Mouse (Mus musculus): ENCODE measurements around the gene Synpo2l. TPM values are rescaled to one million over a fixed set of nuclear protein-coding genes. Genes with fewer than 3 reads are reported as not detected.
A peak's percentile ranks its signal among the peaks of the same experiment; 100 is the strongest.
"Not testable (repeated sequence)": the region's sequence is repeated elsewhere in the genome, so short reads cannot be mapped to it uniquely, and the experiment has no call there.

Gene Synpo2l
- polyA plus RNA-seq (2012): not detected in 2 replicates

- H3K27me3 ChIP-seq (ENCODE audit: control insufficient read depth): peaks cover 67% of the 10 kb centered on the region
- peaks cover 10% of the 10 kb centered on the region for H3K4me1 ChIP-seq (ENCODE audit: control insufficient read depth)
- peaks cover 2% of the 10 kb centered on the region for H3K9me3 ChIP-seq (ENCODE audit: control insufficient read depth, low read length)
- TF ChIP-seq TAL1 (IDR thresholded peaks at IDR 0.05; ENCODE audit: low read length) (no peak), GATA1 (IDR thresholded peaks at IDR 0.05; ENCODE audit: low read length) (no peak)
- no peak within 1 kb of the TSS for H3K4me3 ChIP-seq (replicated peaks)
- no peaks in the 10 kb centered on the region for H3K36me3 ChIP-seq (ENCODE audit: control insufficient read depth)
These were observed at the start of gene Synpo2l for GRCm38 (mm10) chr14:20668154-20668810. Synpo2l (minus strand) TSS chr14:20668354.

GRCm38 (mm10) chr14:20713832-20714231, 45.7 kb upstream of the Synpo2l start:
- no peaks in the 10 kb centered on the region for H3K27me3 ChIP-seq (ENCODE audit: control insufficient read depth)
- no peak for TF ChIP-seq TAL1 (IDR thresholded peaks at IDR 0.05; ENCODE audit: low read length)
- no peak for TF ChIP-seq GATA1 (IDR thresholded peaks at IDR 0.05; ENCODE audit: low read length)
- peaks cover 89% of the 10 kb centered on the region for H3K36me3 ChIP-seq (ENCODE audit: control insufficient read depth)

DNA sequence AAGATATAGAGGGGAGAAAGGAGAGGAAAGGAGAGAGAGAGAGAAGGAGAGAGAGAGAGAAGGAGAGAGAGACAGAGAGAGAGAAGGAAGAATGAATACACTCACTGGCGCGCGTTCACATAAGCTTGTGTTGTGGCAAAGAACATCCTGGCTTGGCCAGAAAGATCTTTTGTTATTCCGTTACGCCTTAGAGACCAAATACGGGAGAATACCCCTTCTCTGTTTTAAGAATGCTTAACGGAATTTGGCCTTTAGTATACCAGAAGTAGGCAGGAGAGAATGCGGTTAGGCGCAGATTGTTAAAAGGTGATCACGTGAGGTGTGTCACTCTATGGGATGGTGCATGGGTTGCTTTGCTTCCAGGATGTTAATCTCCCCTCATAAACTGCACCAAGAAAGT, 40.1 kb upstream of the Synpo2l start:
- no peaks in the 10 kb centered on the region for H3K27me3 ChIP-seq (ENCODE audit: control insufficient read depth)
- H3K4me3 ChIP-seq (replicated peaks): peak overlapping the region; percentile 94
- no peaks in the 10 kb centered on the region for H3K9me3 ChIP-seq (ENCODE audit: control insufficient read depth, low read length)
- peaks cover 66% of the 10 kb centered on the region for H3K4me1 ChIP-seq (ENCODE audit: control insufficient read depth)
- TF ChIP-seq TAL1 (IDR thresholded peaks at IDR 0.05; ENCODE audit: low read length) (no peak), GATA1 (IDR thresholded peaks at IDR 0.05; ENCODE audit: low read length) (no peak)
- peaks cover 50% of the 10 kb centered on the region for H3K36me3 ChIP-seq (ENCODE audit: control insufficient read depth)

More at GRCm38 (mm10) chr14:20713832-20714231, 45.7 kb upstream of the Synpo2l start:
- H3K4me1 ChIP-seq (ENCODE audit: control insufficient read depth): peaks cover 50% of the 10 kb centered on the region
- H3K9me3 ChIP-seq (ENCODE audit: control insufficient read depth, low read length): no peaks in the 10 kb centered on the region
- no peak overlapping the region for H3K4me3 ChIP-seq (replicated peaks)

DNA sequence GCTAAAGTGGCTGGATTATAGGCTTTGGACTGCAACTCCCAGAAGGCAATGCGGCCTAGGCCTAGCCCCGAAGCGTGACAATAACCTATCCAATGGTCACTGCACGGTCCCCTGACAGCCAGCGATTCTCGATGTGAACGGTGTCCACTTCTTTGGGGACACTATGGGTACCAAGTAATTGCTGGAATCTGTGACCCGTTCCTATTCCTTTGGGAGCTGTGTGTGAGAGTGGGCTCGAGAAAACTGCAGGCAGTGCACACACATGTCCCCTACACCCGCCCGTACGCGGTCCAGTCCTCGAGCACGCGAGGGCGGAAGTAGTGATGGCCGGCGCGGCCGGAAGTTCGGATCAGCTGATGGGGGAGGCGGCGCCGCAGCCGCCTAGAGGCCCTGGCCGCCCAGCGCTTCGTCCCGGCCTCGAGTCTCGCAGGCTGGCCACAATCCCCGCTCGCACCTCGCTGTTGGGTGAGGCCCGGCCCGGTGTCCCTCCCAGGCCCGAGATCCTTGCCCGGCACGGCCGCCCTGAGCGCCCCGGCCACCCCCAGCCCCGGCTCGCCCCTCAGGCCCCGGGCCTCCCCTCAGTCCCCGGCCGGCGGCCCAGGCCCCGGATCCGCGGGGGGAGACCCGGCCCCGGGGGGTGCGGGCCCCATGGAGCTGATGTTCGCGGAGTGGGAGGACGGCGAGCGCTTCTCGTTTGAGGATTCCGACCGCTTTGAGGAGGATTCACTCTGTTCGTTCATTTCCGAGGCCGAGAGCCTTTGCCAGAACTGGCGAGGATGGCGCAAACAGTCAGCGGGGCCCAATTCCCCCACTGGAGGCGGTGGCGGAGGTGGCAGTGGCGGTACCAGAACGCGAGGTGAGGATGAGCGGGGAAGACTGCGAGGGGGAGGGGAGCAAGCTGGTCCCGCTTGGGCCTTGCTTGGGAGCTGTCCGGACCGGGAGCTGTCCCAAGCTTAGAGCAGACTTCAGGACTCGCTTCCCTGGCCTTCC, 39.3 kb upstream of the Synpo2l start, which contains the start of gene Zswim8:
Gene Zswim8 (plus strand): TSS at position 352 of the 990 bp plus-strand sequence.
- Histone ChIP-seq H3K4me1 (ENCODE audit: control insufficient read depth) (peaks cover 67% of the 10 kb centered on the region), H3K36me3 (ENCODE audit: control insufficient read depth) (peaks cover 43% of the 10 kb centered on the region)

GRCm38 (mm10) chr14:20703461-20703860, 35.3 kb upstream of the Synpo2l start:
- Histone ChIP-seq H3K4me3 (replicated peaks) (peak overlapping the region; percentile 70), H3K36me3 (ENCODE audit: control insufficient read depth) (peaks cover 36% of the 10 kb centered on the region), H3K4me1 (ENCODE audit: control insufficient read depth) (peaks cover 70% of the 10 kb centered on the region)
- not testable (repeated sequence) for H3K27me3 ChIP-seq (ENCODE audit: control insufficient read depth); H3K9me3 ChIP-seq (ENCODE audit: control insufficient read depth, low read length)

More for the DNA sequence above, 39.3 kb upstream of the Synpo2l start, which contains the start of gene Zswim8:
- Histone ChIP-seq H3K9me3 (ENCODE audit: control insufficient read depth, low read length) (no peaks in the 10 kb centered on the region), H3K27me3 (ENCODE audit: control insufficient read depth) (no peaks in the 10 kb centered on the region), H3K4me3 (replicated peaks) (peak within 1 kb of the TSS; percentile 94)
- no peak for TF ChIP-seq GATA1 (IDR thresholded peaks at IDR 0.05; ENCODE audit: low read length)
- no peak for TF ChIP-seq TAL1 (IDR thresholded peaks at IDR 0.05; ENCODE audit: low read length)

DNA sequence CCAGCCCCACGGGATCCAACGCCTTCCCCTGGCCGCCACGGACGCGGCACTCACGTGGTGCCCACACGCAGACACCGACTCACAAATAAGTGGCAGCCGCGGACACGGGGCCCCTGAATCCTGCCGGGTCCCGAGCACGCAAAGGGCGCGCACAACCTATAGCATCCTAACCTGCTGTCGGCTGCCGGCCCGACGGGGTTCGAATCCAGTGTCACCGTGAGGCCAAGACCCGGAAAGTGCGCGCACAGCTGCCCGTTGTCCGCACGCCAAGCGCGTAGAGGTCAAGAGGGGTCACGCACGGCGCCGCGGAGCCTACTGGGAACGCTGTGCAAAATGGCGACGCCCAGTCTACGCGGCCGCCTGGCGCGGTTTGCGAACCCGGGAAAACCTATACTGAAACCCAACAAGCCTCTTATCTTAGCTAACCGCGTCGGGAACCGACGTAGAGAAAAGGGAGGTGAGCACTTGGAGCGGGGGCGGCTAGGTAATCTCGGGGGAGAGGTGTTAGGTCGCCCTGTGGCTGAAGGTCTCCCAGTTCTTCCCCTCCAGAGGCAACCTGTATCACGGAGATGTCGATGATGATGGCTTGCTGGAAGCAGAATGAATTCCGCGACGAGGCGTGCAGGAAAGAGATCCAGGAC, 34.7 kb upstream of the Synpo2l start, which contains the start of gene Chchd1:
Gene Chchd1 (plus strand): TSS at position 266 of the 641 bp plus-strand sequence.
- Histone ChIP-seq H3K4me3 (replicated peaks) (peak within 1 kb of the TSS; percentile 70), H3K4me1 (ENCODE audit: control insufficient read depth) (peaks cover 70% of the 10 kb centered on the region), H3K36me3 (ENCODE audit: control insufficient read depth) (peaks cover 42% of the 10 kb centered on the region), H3K27me3 (ENCODE audit: control insufficient read depth) (no peaks in the 10 kb centered on the region), H3K9me3 (ENCODE audit: control insufficient read depth, low read length) (no peaks in the 10 kb centered on the region)
- TF ChIP-seq GATA1 (IDR thresholded peaks at IDR 0.05; ENCODE audit: low read length) (no peak), TAL1 (IDR thresholded peaks at IDR 0.05; ENCODE audit: low read length) (no peak)

GRCm38 (mm10) chr14:20702096-20702740, 34.1 kb upstream of the Synpo2l start:
- H3K27me3 ChIP-seq (ENCODE audit: control insufficient read depth): no peaks in the 10 kb centered on the region
- H3K9me3 ChIP-seq (ENCODE audit: control insufficient read depth, low read length): no peaks in the 10 kb centered on the region
- TF ChIP-seq TAL1 (IDR thresholded peaks at IDR 0.05; ENCODE audit: low read length) (no peak), GATA1 (IDR thresholded peaks at IDR 0.05; ENCODE audit: low read length) (no peak)
- peaks cover 45% of the 10 kb centered on the region for H3K36me3 ChIP-seq (ENCODE audit: control insufficient read depth)
- H3K4me1 ChIP-seq (ENCODE audit: control insufficient read depth): peaks cover 71% of the 10 kb centered on the region
- H3K4me3 ChIP-seq (replicated peaks): peak overlapping the region; percentile 70

- H3K36me3 ChIP-seq (ENCODE audit: control insufficient read depth): peaks cover 46% of the 10 kb centered on the region
- H3K9me3 ChIP-seq (ENCODE audit: control insufficient read depth, low read length): no peaks in the 10 kb centered on the region
- no peak for TF ChIP-seq TAL1 (IDR thresholded peaks at IDR 0.05; ENCODE audit: low read length)
- TF ChIP-seq GATA1 (IDR thresholded peaks at IDR 0.05; ENCODE audit: low read length): no peak
- H3K27me3 ChIP-seq (ENCODE audit: control insufficient read depth): no peaks in the 10 kb centered on the region
- peak overlapping the region; percentile 70 for H3K4me3 ChIP-seq (replicated peaks)
- H3K4me1 ChIP-seq (ENCODE audit: control insufficient read depth): peaks cover 71% of the 10 kb centered on the region
These were observed 33.4 kb upstream of the Synpo2l start for GRCm38 (mm10) chr14:20701554-20701953.

Data from erythroblast, embryonic 14.5 days (primary cell).